Mouse (Mus musculus) left cerebral cortex, adult 18-20 months (tissue): ENCODE measurements around the gene Aipl1. TPM values are rescaled to one million over a fixed set of nuclear protein-coding genes. Genes with fewer than 3 reads are reported as not detected.

ENCODE experiments used
- DNase-seq, 2 experiments: peaks; one replicate each; pipeline ENCODE4 v3.0.0; 2021 to 2022; ENCODE audit warnings: low spot score in 2 of 2, mixed read lengths in 1 of 2
- long read RNA-seq, 2 experiments: library from polyadenylated mRNA; stranded (forward); transcript quantifications; one replicate each; pipeline ENCODE4 v2.0.0; 2021
- total RNA-seq, 2 experiments: library from RNA; stranded (reverse); gene quantifications; 2 replicates each; pipeline ENCODE4 v1.2.3; 2021

Gene Aipl1
- not detected for total RNA-seq
- long read RNA-seq, experiment 1, result 0 reads
- long read RNA-seq, experiment 2, result 0 reads

- DNase-seq, result no peak
Observed at GRCm38 (mm10) chr11:72037409-72037808, at the start of gene Aipl1. Aipl1 (minus strand) TSS chr11:72037509.

- DNase-seq, result peak; percentile 60 to 73
Observed at GRCm38 (mm10) chr11:72086251-72087046, 49.1 kb upstream of the Aipl1 start.

- DNase-seq, result peak; percentile 46 to 47
Observed at GRCm38 (mm10) chr11:72084337-72084736, 47.0 kb upstream of the Aipl1 start.

GRCm38 (mm10) chr11:72082601-72083000, 45.3 kb upstream of the Aipl1 start:
- no peak for DNase-seq

- DNase-seq, result no peak
Observed at GRCm38 (mm10) chr11:72080461-72080860, 43.2 kb upstream of the Aipl1 start.

GRCm38 (mm10) chr11:72078647-72079046, 41.3 kb upstream of the Aipl1 start:
- no peak for DNase-seq

GRCm38 (mm10) chr11:72078056-72078455, 40.7 kb upstream of the Aipl1 start:
- no peak for DNase-seq

GRCm38 (mm10) chr11:72074230-72074629, 36.9 kb upstream of the Aipl1 start:
- DNase-seq, result peak; percentile 33 to 42

GRCm38 (mm10) chr11:72072331-72072905, 35.1 kb upstream of the Aipl1 start:
- no peak for DNase-seq

GRCm38 (mm10) chr11:72070733-72071132, 33.4 kb upstream of the Aipl1 start:
- no peak for DNase-seq

- no peak for DNase-seq
Observed at GRCm38 (mm10) chr11:72068026-72068425, 30.7 kb upstream of the Aipl1 start.

- no peak for DNase-seq
Observed at GRCm38 (mm10) chr11:72067326-72067725, 30.0 kb upstream of the Aipl1 start.

GRCm38 (mm10) chr11:72066330-72066729, 29.0 kb upstream of the Aipl1 start:
- DNase-seq, result no peak

- no peak for DNase-seq
Observed at GRCm38 (mm10) chr11:72065103-72065502, 27.8 kb upstream of the Aipl1 start.

- no peak for DNase-seq
Observed at GRCm38 (mm10) chr11:72064414-72064813, 27.1 kb upstream of the Aipl1 start.

- no peak for DNase-seq
Observed at GRCm38 (mm10) chr11:72061093-72061620, 23.8 kb upstream of the Aipl1 start.

- no peak for DNase-seq
Observed at GRCm38 (mm10) chr11:72060416-72060815, 23.1 kb upstream of the Aipl1 start.

GRCm38 (mm10) chr11:72057166-72057565, 19.9 kb upstream of the Aipl1 start:
- DNase-seq, result no peak

GRCm38 (mm10) chr11:72055176-72055575, 17.9 kb upstream of the Aipl1 start:
- no peak for DNase-seq

GRCm38 (mm10) chr11:72052636-72053035, 15.3 kb upstream of the Aipl1 start:
- DNase-seq, result peak; percentile 81 to 84

GRCm38 (mm10) chr11:72052221-72052620, 14.9 kb upstream of the Aipl1 start:
- no peak for DNase-seq
